Mouse (Mus musculus) intestine, embryonic 14.5 days (tissue): Measurements from ENCODE around the gene Tpbpb. TPM values are rescaled to one million over a fixed set of nuclear protein-coding genes. Genes with fewer than 3 reads are reported as not detected.

Experiments used
- ATAC-seq: fragments of 200-750 bp; cut with Nextera tagmentation; replicated peaks from 2 replicates; pipeline ENCODE4 v1.8.0; 2017; ENCODE audit warnings: low read depth, moderate number of reproducible peaks, moderate TSS enrichment, moderate library complexity; ENCODE audit not compliant: low FRiP score, low TSS enrichment
- DNase-seq: peaks from one replicate; pipeline ENCODE4 v3.0.0-alpha.2; 2018; ENCODE audit warnings: low spot score
- H3K27ac ChIP-seq: fragments of 300-500 bp; sonication (generic); 2 replicates; pipeline ENCODE4 v1.5.1; 2014; ENCODE audit warnings: low read depth, mild to moderate bottlenecking, control low read depth
- H3K27me3 ChIP-seq: fragments of 300-500 bp; sonication (generic); replicated peaks from 2 replicates; pipeline ENCODE4 v1.6.1; 2014; ENCODE audit warnings: low read length, control low read depth; ENCODE audit not compliant: control insufficient read depth, insufficient read depth
- H3K36me3 ChIP-seq: fragments of 300-500 bp; sonication (generic); 2 replicates; pipeline ENCODE4 v1.6.1; 2014; ENCODE audit warnings: low read length, control low read depth; ENCODE audit not compliant: control insufficient read depth, insufficient read depth
- H3K4me1 ChIP-seq: fragments of 300-500 bp; sonication (generic); replicated peaks from 2 replicates; pipeline ENCODE4 v1.6.1; 2014; ENCODE audit warnings: low read length, control low read depth, mixed read lengths; ENCODE audit not compliant: control insufficient read depth, insufficient read depth
- H3K4me2 ChIP-seq: fragments of 300-500 bp; sonication (generic); 2 replicates; pipeline ENCODE4 v1.6.1; 2014; ENCODE audit warnings: low read length
- H3K4me3 ChIP-seq: fragments of 300-500 bp; sonication (generic); 2 replicates; pipeline ENCODE4 v1.5.1; 2014; ENCODE audit warnings: low read depth, low read length, control low read depth, mixed read lengths
- H3K9ac ChIP-seq: fragments of 300-500 bp; sonication (generic); 2 replicates; pipeline ENCODE4 v1.6.1; 2014; ENCODE audit warnings: mild to moderate bottlenecking, low read length
- H3K9me3 ChIP-seq: fragments of 300-500 bp; sonication (generic); 2 replicates; pipeline ENCODE4 v1.6.1; 2016; ENCODE audit warnings: low read length, control low read depth; ENCODE audit not compliant: control insufficient read depth
- WGBS: fragments of 180-500 bp; shearing (Covaris S2); extraction: QIAGEN DNeasy Blood & Tissue Kit; methylation state at CpG from one replicate; pipeline ENCODE4 v1.1.7; 2014; 5-methylcytosine and 5-hydroxymethylcytosine counted together
- polyA plus RNA-seq: library from polyadenylated mRNA; unstranded; fragments of >200 nt; fragmentation: Nextera tagmentation; extraction: Ambion mirVana; gene quantifications from 2 replicates; pipeline ENCODE4 v1.2.1, GENCODE M21; 2014

Tpbpb gene
- polyA plus RNA-seq, 1 experiment from 2014 or later, result not detected

GRCm38 (mm10) chr13:60864281-60864680, 40.4 kb downstream of the Tpbpb start, which contains the start of gene 4930486L24Rik:
TSS of gene 4930486L24Rik (minus strand) at chr13:60864475.
- WGBS, result 52% methylated on average over 1 of the region's 1 CpGs
- no peak for DNase-seq
- H3K36me3 ChIP-seq, result no peaks in the 10 kb centered on the region
- no peaks in the 10 kb centered on the region for H3K4me1 ChIP-seq
- H3K27ac ChIP-seq, result no peak within 1 kb of the TSS
- no peak for ATAC-seq
- H3K4me2 ChIP-seq, result no peak within 1 kb of the TSS
- H3K27me3 ChIP-seq, result no peaks in the 10 kb centered on the region
- no peak within 1 kb of the TSS for H3K9ac ChIP-seq
- H3K4me3 ChIP-seq, result no peak within 1 kb of the TSS
- H3K9me3 ChIP-seq, result no peaks in the 10 kb centered on the region

Other genes starting within 250 kb of the Tpbpb start
- gene BC051665, start 118.5 kb downstream of the Tpbpb start, polyA plus RNA-seq, result not detected in 2 replicates
- gene Ctsll3, start 102.0 kb downstream of the Tpbpb start, polyA plus RNA-seq, result not detected in 2 replicates
- 0.13 and 0.20 TPM in 2 replicates for gene 4930486L24Rik, start 40.4 kb downstream of the Tpbpb start, polyA plus RNA-seq
- gene Gm49392, start 8.0 kb downstream of the Tpbpb start, polyA plus RNA-seq, result not detected in 2 replicates
- 3.7 TPM in 2 replicates for gene Ctla2b, start 7.4 kb downstream of the Tpbpb start, polyA plus RNA-seq
- gene Gm49393, start 30.7 kb upstream of the Tpbpb start, polyA plus RNA-seq, result 0.59 TPM in 1 of 2 replicates, not detected in the other
- gene Gm49391, start 31.7 kb upstream of the Tpbpb start, polyA plus RNA-seq, result 1.4 and 1.7 TPM in 2 replicates
- gene Ctla2a, start 31.7 kb upstream of the Tpbpb start, polyA plus RNA-seq, result 25.3 and 29.5 TPM in 2 replicates
- gene Tpbpa, start 37.1 kb upstream of the Tpbpb start, polyA plus RNA-seq, result not detected in 2 replicates
- not detected in 2 replicates for gene Ctsj, start 101.1 kb upstream of the Tpbpb start, polyA plus RNA-seq
- not detected in 2 replicates for gene Ctsq, start 135.8 kb upstream of the Tpbpb start, polyA plus RNA-seq